ENCODE assay signal across 29 mouse cellular contexts in the genomic region with DNA sequence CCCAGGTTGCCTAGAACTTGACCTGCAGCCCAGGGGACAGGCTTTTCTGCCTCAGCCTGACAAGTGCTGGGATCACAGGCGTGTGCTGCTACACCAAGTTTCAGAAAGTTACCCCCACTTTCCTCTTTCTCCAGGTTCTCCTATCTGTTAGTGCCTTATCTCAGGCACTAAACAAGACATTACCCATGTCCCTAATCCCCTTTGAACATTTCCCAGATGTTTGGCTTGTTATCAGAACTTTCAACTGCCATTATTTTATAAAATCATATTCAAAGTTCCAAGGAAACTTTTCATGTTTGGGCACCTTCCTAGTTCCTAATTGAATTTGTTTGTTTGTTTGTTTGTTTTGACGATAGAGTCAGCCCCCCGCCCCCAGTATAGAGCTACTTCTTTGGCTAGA.
"Had no signal": no experiment of that assay in that cellular context is flagged by ENCODE, and none has a peak within 500 bp of the region (broad histone marks: within the 10 kb centered on the region; RNA-seq: fewer than 3 reads in every experiment).

No protein-coding gene starts in this region.

- H3K4me3 ChIP-seq: limb, embryonic 10.5 days; limb, embryonic 12.5 days; limb, embryonic 13.5 days; limb, embryonic 15.5 days; liver, embryonic 12.5 days; liver, embryonic 13.5 days; liver, embryonic 15.5 days; megakaryocyte, embryonic 14.5 days; midbrain, embryonic 10.5 days; midbrain, embryonic 12.5 days; midbrain, embryonic 13.5 days; midbrain, embryonic 15.5 days; myocyte; neural tube, embryonic 12.5 days had no signal

- H3K27me3 ChIP-seq: limb, embryonic 13.5 days; limb, embryonic 15.5 days had no signal

- H3K27ac ChIP-seq: limb, embryonic 10.5 days; limb, embryonic 12.5 days; limb, embryonic 13.5 days; limb, embryonic 15.5 days; liver, embryonic 12.5 days; liver, embryonic 13.5 days; liver, embryonic 14.5 days; liver, embryonic 15.5 days; macrophage; midbrain, embryonic 10.5 days; midbrain, embryonic 12.5 days; midbrain, embryonic 13.5 days; midbrain, embryonic 15.5 days; neural tube, embryonic 12.5 days had no signal

- H3K9ac ChIP-seq: limb, embryonic 12.5 days; limb, embryonic 13.5 days; limb, embryonic 15.5 days; liver, embryonic 12.5 days; liver, embryonic 13.5 days; liver, embryonic 14.5 days; liver, embryonic 15.5 days; liver, postnatal 0 days; lung, embryonic 14.5 days; midbrain, embryonic 12.5 days; midbrain, embryonic 13.5 days; midbrain, embryonic 15.5 days; neural tube, embryonic 12.5 days had no signal

- DNase-seq: left cerebral cortex, postnatal 4 days; liver; liver, embryonic 13.5 days; liver, postnatal 0 days; lung, adult 2 months; lung, embryonic 14.5 days; lung, postnatal 10 days; lung, postnatal 36 days; lung, postnatal 4 days; midbrain, embryonic 14.5 days had no signal

- ATAC-seq: liver, embryonic 12.5 days; liver, postnatal 0 days; lung, postnatal 0 days; midbrain, embryonic 13.5 days; midbrain, embryonic 15.5 days; midbrain, embryonic 16.5 days had no signal

- H3K4me2 ChIP-seq: limb, embryonic 15.5 days; liver, embryonic 11.5 days; liver, embryonic 12.5 days; liver, embryonic 13.5 days; liver, embryonic 15.5 days; lung, embryonic 14.5 days; midbrain, embryonic 11.5 days; midbrain, embryonic 12.5 days; midbrain, embryonic 13.5 days; midbrain, embryonic 15.5 days; neural tube, embryonic 12.5 days had no signal

- H3K36me3 ChIP-seq: limb, embryonic 10.5 days; limb, embryonic 12.5 days; limb, embryonic 13.5 days; limb, embryonic 15.5 days; liver, embryonic 12.5 days; liver, embryonic 13.5 days; liver, embryonic 15.5 days; midbrain, embryonic 10.5 days; midbrain, embryonic 12.5 days; midbrain, embryonic 13.5 days; midbrain, embryonic 15.5 days; neural tube, embryonic 12.5 days had no signal

- H3K9me3 ChIP-seq: limb, embryonic 10.5 days; limb, embryonic 12.5 days; limb, embryonic 13.5 days; limb, embryonic 15.5 days; liver, embryonic 12.5 days; liver, embryonic 13.5 days; liver, embryonic 15.5 days; midbrain, embryonic 10.5 days; midbrain, embryonic 12.5 days; midbrain, embryonic 13.5 days; midbrain, embryonic 15.5 days; neural tube, embryonic 12.5 days had no signal
